Comparison of ENCODE assay signal across 9 mouse cellular contexts in genomic region chr1:90206684-90207083, GRCm38 (mm10). TPM values are rescaled to one million over a fixed set of nuclear protein-coding genes. Genes with fewer than 3 reads are reported as not detected.
DNase-seq lines count a peak whose midpoint lies in the region; ATAC-seq and TF ChIP-seq lines count a peak whose summit lies in the region.
"Had no signal": no experiment of that assay in that cellular context is flagged by ENCODE, and none has a peak within 500 bp of the region (broad histone marks: within the 10 kb centered on the region; RNA-seq: fewer than 3 reads in every experiment).

No protein-coding gene starts in this region.

- no peak overlapping the region for H3K27ac ChIP-seq in lung, embryonic 14.5 days (ENCODE audit: low read depth)
- no peak overlapping the region; the same call in 1 of the 2 replicates for H3K27ac ChIP-seq in forebrain, postnatal 0 days (ENCODE audit: low read depth, low read length)
- H3K27ac ChIP-seq in limb, embryonic 10.5 days, result no peak overlapping the region
- H3K27ac ChIP-seq in stomach, embryonic 14.5 days (ENCODE audit: low read length), result no peak overlapping the region

- no peaks in the 10 kb centered on the region for H3K36me3 ChIP-seq in lung, embryonic 14.5 days (ENCODE audit: insufficient read depth)
- no peaks in the 10 kb centered on the region for H3K36me3 ChIP-seq in forebrain, postnatal 0 days (ENCODE audit: insufficient read depth)
- peaks cover 2% of the 10 kb centered on the region for H3K36me3 ChIP-seq in limb, embryonic 10.5 days
- H3K36me3 ChIP-seq in stomach, embryonic 14.5 days (ENCODE audit: control insufficient read depth, insufficient read depth, low read length), result no peaks in the 10 kb centered on the region; the same call in 1 of the 2 replicates

- H3K9ac ChIP-seq in lung, embryonic 14.5 days, result peak overlapping the region; percentile 28
- peak overlapping the region; percentile 18 for H3K9ac ChIP-seq in forebrain, postnatal 0 days
- no peak overlapping the region; the same call in 1 of the 2 replicates for H3K9ac ChIP-seq in stomach, embryonic 14.5 days (replicated peaks; ENCODE audit: low read depth, low read length)

- no peak for ATAC-seq in lung, embryonic 14.5 days (ENCODE audit: insufficient read depth)
- no peak for ATAC-seq in forebrain, postnatal 0 days
- no peak for ATAC-seq in stomach, embryonic 14.5 days (ENCODE audit: insufficient number of reproducible peaks, insufficient read depth, low FRiP score, low read depth)
- ATAC-seq in CD4-positive, CD25-positive, alpha-beta regulatory T cell, adult 4 months, result no peak

- peak overlapping the region; percentile 61 for H3K4me2 ChIP-seq in lung, embryonic 14.5 days
- H3K4me2 ChIP-seq in forebrain, postnatal 0 days (ENCODE audit: low read depth), result peak overlapping the region; percentile 47
- peak overlapping the region; percentile 38 for H3K4me2 ChIP-seq in stomach, embryonic 14.5 days (replicated peaks; ENCODE audit: low read depth, low read length)

- H3K4me3 ChIP-seq in lung, embryonic 14.5 days (ENCODE audit: low read depth, low read length), result peak overlapping the region; percentile 44
- H3K4me3 ChIP-seq in lung, adult 2 months (replicated peaks; ENCODE audit: extremely low read depth, low read depth, low read length), result no peak overlapping the region
- H3K4me3 ChIP-seq in forebrain, postnatal 0 days (ENCODE audit: low read depth, low read length), result peak overlapping the region; percentile 42
- peak overlapping the region; percentile 59; the same call in 1 of the 2 replicates for H3K4me3 ChIP-seq in limb, embryonic 10.5 days
- peak overlapping the region; percentile 49 for H3K4me3 ChIP-seq in stomach, embryonic 14.5 days (ENCODE audit: low read depth, low read length)

- TF ChIP-seq POLR2A in lung, adult 2 months (IDR thresholded peaks at IDR 0.05; ENCODE audit: borderline replicate concordance, extremely low read depth, low read depth, low read length), result no peak

- TF ChIP-seq CTCF in lung, embryonic 14.5 days (IDR thresholded peaks at IDR 0.05; ENCODE audit: low read depth), result no peak
- TF ChIP-seq CTCF in lung, adult 2 months (IDR thresholded peaks at IDR 0.05; ENCODE audit: insufficient read depth, low read length), result no peak
- no peak for TF ChIP-seq CTCF in forebrain, postnatal 0 days (IDR thresholded peaks at IDR 0.05; ENCODE audit: low read depth)

- no peaks in the 10 kb centered on the region for H3K9me3 ChIP-seq in lung, embryonic 14.5 days (ENCODE audit: low read depth, low read length)
- no peaks in the 10 kb centered on the region for H3K9me3 ChIP-seq in forebrain, postnatal 0 days (ENCODE audit: low read length)
- H3K9me3 ChIP-seq in limb, embryonic 10.5 days (replicated peaks), result no peaks in the 10 kb centered on the region
- H3K9me3 ChIP-seq in stomach, embryonic 14.5 days (ENCODE audit: control insufficient read depth, low read depth, low read length), result no peaks in the 10 kb centered on the region

- 0 out of 2 replicates have a peak, but pooled peaks cover 9% of the 10 kb centered on the region for H3K4me1 ChIP-seq in lung, embryonic 14.5 days (ENCODE audit: insufficient read depth)
- H3K4me1 ChIP-seq in lung, adult 2 months (ENCODE audit: control insufficient read depth, insufficient read depth, low read length), result peaks cover 8% of the 10 kb centered on the region; the same call in 1 of the 2 replicates
- H3K4me1 ChIP-seq in forebrain, postnatal 0 days (ENCODE audit: insufficient read depth), result peaks cover 18% of the 10 kb centered on the region
- H3K4me1 ChIP-seq in limb, embryonic 10.5 days, result peaks cover 63% of the 10 kb centered on the region
- peaks cover 38% of the 10 kb centered on the region for H3K4me1 ChIP-seq in stomach, embryonic 14.5 days (ENCODE audit: control insufficient read depth, insufficient read depth, low read length)

- 40% methylated on average over 3 of the region's 3 CpGs for WGBS in lung, embryonic 14.5 days
- 44% methylated on average over 3 of the region's 3 CpGs for WGBS in lung, adult 2 months
- WGBS in forebrain, postnatal 0 days, result 32% methylated on average over 3 of the region's 3 CpGs
- 80% methylated on average over 3 of the region's 3 CpGs for WGBS in limb, embryonic 10.5 days
- WGBS in stomach, embryonic 14.5 days, result 51% methylated on average over 3 of the region's 3 CpGs

- peaks cover 19% of the 10 kb centered on the region for H3K27me3 ChIP-seq in lung, embryonic 14.5 days (ENCODE audit: insufficient read depth, low read length)
- H3K27me3 ChIP-seq in forebrain, postnatal 0 days (ENCODE audit: insufficient read depth, low read length), result peaks cover 9% of the 10 kb centered on the region; the same call in 1 of the 2 replicates
- peaks cover 39% of the 10 kb centered on the region for H3K27me3 ChIP-seq in limb, embryonic 10.5 days (ENCODE audit: low read depth, poor library complexity, severe bottlenecking)
- no peaks in the 10 kb centered on the region for H3K27me3 ChIP-seq in stomach, embryonic 14.5 days (ENCODE audit: control insufficient read depth, insufficient read depth, low read length)

- DNase-seq in lung, embryonic 14.5 days, result no peak
- DNase-seq in lung, adult 2 months, result no peak
- no peak for DNase-seq in forebrain, postnatal 0 days
- DNase-seq in limb, embryonic 10.5 days (ENCODE audit: low spot score), result no peak
- DNase-seq in thymus, postnatal 4 days, result no peak
- no peak for DNase-seq in adrenal gland, postnatal 4 days (ENCODE audit: low spot score in 2 of 2)
- DNase-seq: cerebellum, adult 18-20 months had no signal

RNA-seq across cellular contexts. Expression of gene Ackr3, which starts 2.9 kb away (rescaled TPM):
- 22.6 and 24.3 TPM in 2 replicates for polyA plus RNA-seq in lung, embryonic 14.5 days (2014; fragmentation: Nextera tagmentation; extraction: Ambion mirVana)
- polyA plus RNA-seq in lung, adult 2 months (2012; rRNA removed), result 89.3 and 96.4 TPM in 2 replicates
- total RNA-seq in forebrain, postnatal 0 days (2014; rRNA removed), result 7.3 and 10.0 TPM in 2 replicates
- polyA plus RNA-seq in forebrain, postnatal 0 days (2015; fragmentation: Nextera tagmentation; extraction: Ambion mirVana), result 10.2 and 11.9 TPM in 2 replicates
- polyA plus RNA-seq in limb, embryonic 10.5 days (2016; fragmentation: Nextera tagmentation; extraction: Ambion mirVana), result 12.9 and 16.5 TPM in 2 replicates
- polyA plus RNA-seq in stomach, embryonic 14.5 days (2014; fragmentation: Nextera tagmentation; extraction: Ambion mirVana), result 34.3 and 37.0 TPM in 2 replicates
- not detected for polyA plus RNA-seq in CD4-positive, CD25-positive, alpha-beta regulatory T cell, adult 4 months (2017; shearing (Covaris generic))
- total RNA-seq in adrenal gland, postnatal 4 days (2021), result 10 to 100 TPM; 19.5 to 22.2 TPM

RNA-seq across cellular contexts. Expression of gene Iqca, which starts 53.5 kb away (rescaled TPM):
- polyA plus RNA-seq in lung, embryonic 14.5 days (2014; fragmentation: Nextera tagmentation; extraction: Ambion mirVana), result 0.11 and 0.14 TPM in 2 replicates
- polyA plus RNA-seq in lung, adult 2 months (2012; rRNA removed), result 3.6 and 4.1 TPM in 2 replicates
- 0.52 and 0.92 TPM in 2 replicates for total RNA-seq in forebrain, postnatal 0 days (2014; rRNA removed)
- 0.60 and 1.5 TPM in 2 replicates for polyA plus RNA-seq in forebrain, postnatal 0 days (2015; fragmentation: Nextera tagmentation; extraction: Ambion mirVana)
- polyA plus RNA-seq in limb, embryonic 10.5 days (2016; fragmentation: Nextera tagmentation; extraction: Ambion mirVana), result not detected in 2 replicates
- not detected in 2 replicates for polyA plus RNA-seq in stomach, embryonic 14.5 days (2014; fragmentation: Nextera tagmentation; extraction: Ambion mirVana)
- not detected for polyA plus RNA-seq in CD4-positive, CD25-positive, alpha-beta regulatory T cell, adult 4 months (2017; shearing (Covaris generic))
- total RNA-seq in adrenal gland, postnatal 4 days (2021), result not detected

Comparison
In these comparisons a context has a peak if more than half of its experiments do, and no peak if none do; other contexts are left out.
1. RNA of gene Ackr3, which starts 2.9 kb away (polyA plus RNA-seq): 89.3 to 96.4 TPM in lung, adult 2 months, 34.3 to 37.0 TPM in stomach, embryonic 14.5 days, 22.6 to 24.3 TPM in lung, embryonic 14.5 days, 12.9 to 16.5 TPM in limb, embryonic 10.5 days and 10.2 to 11.9 TPM in forebrain, postnatal 0 days; not detected in CD4-positive, CD25-positive, alpha-beta regulatory T cell, adult 4 months; every median in the first group is over 10 times any median in the second.
2. Peak in every context shown above with its lines, with median percentiles within 50 percentile points of each other: H3K4me2 ChIP-seq.